Mouse (Mus musculus) skeletal muscle tissue, adult 2 months (tissue): ENCODE data around the gene H2-Eb1.
A peak's percentile ranks its signal among the peaks of the same experiment; 100 is the strongest.

ENCODE experiments used
- DNase-seq: peaks from one replicate; pipeline ENCODE4 v3.0.0-alpha.2; 2012; ENCODE audit warnings: low read depth, low spot score

H2-Eb1 gene

GRCm38 (mm10) chr17:34305380-34306030 lies at the start of gene H2-Eb1:
Gene H2-Eb1 (plus strand): TSS chr17:34305867.
- peak; percentile 85 for DNase-seq

DNA sequence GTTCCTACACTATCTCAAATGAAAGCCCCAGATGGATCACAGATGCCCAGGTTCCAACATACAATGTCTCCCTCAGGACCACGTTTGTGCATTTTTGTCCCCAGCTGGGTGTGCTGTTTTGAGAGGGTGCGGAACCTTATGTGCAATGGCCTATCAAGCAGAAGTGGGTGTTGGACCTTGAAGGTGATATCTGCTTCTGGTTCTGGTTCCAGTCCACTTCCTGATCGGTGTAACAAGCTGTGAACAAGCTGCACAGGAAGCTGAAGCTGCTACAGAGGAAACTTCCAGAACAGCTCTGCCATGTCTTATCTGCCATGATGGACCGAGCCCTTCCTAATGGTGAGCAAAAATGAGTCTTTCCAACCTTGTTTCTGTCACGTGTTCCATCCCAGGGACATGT lies 49.2 kb upstream of the H2-Eb1 start:
- no peak for DNase-seq

DNA sequence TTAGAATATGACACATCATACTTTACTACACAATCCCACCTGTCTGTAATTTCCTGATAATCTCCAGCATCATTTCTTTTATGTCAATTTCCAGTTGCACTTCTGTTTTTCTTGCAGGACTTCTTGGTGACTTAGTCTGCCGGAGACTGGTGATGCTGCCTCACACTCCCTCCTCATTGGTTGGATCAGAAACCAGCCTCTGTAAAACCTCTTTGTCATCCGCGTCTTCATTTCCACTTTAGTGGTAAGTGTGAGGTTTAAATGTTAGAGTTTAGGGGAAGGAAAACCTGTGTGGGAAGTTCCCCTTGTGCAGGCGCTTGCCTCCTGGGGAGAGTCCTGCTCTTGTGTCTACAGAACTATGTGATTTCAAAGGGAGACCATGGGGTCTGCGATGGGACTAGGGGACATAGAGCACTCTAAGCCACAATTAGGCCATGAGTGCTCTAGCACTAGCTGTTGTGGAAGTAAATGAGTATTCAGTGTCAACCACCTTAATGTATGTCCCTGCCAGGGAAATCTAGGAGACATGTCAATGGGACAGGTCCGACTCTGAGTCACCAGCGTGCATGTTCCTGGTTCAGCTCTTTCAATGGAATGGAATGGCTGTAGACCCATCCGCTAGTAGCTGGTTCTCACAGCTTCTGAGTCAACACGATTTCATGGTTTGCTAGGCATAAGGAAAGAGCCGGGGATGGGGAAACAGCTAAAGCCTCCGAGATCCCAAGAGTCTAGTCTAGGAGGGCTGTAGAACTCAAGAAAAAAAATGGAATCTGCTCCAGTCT lies 47.9 kb upstream of the H2-Eb1 start, which contains the start of gene H2-Ab1:
TSS of gene H2-Ab1 (plus strand) at position 96 of the 782 bp plus-strand sequence.
- DNase-seq: peak; percentile 74

- no peak for DNase-seq
Observed at GRCm38 (mm10) chr17:34260551-34260950, 45.1 kb upstream of the H2-Eb1 start.

DNA sequence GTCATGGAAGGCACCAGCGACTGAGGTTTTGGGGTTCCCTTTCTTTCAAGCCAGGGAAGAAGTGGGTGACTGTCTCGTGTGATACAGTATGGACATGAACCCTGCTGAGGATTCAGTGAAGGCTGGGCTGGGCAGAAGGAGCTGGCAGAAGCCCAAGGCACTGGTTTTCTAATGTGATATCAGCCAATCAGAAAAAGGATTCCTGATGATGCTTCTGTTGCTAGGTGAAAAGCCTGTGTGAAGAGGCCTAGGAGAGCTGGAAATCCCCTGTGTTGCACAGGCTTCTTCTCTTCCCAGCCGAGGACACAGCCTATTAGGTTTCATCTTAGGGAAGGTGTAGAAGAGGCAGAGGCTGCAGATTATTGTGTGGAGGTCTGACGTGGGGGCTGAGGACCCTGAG lies 44.2 kb upstream of the H2-Eb1 start:
- DNase-seq: peak; percentile 75

- peak; percentile 83 for DNase-seq
Observed at GRCm38 (mm10) chr17:34263068-34263467, 42.6 kb upstream of the H2-Eb1 start.

DNA sequence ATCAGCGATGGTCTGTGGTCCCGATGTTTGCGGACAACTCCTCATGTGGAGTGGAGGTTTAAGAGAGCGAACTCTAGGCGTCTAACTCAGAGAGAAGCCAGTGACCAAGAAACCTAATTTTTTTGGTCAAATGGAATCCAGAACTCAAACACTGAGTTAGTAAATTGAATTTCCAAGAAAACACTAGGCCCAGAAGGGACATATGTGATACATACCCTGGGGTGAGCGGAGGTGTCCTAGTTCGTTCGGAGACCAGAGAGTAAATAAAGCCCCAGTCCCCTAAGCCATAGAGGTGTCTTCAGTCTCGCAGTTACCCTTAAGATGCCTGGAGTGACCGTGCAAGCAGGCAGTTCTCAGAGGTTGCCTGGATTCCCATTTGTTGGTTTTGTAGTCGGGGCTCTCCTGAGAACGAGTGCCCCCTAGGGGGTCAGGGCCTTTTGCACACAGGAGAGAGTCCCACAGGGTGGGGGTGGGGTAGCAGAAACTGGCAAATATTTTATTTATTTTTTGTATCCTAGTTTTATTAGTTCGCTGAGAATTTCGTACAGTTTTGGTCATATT lies 41.8 kb upstream of the H2-Eb1 start:
- no peak for DNase-seq

- DNase-seq: no peak
Observed at GRCm38 (mm10) chr17:34264452-34265351, 41.0 kb upstream of the H2-Eb1 start.

DNA sequence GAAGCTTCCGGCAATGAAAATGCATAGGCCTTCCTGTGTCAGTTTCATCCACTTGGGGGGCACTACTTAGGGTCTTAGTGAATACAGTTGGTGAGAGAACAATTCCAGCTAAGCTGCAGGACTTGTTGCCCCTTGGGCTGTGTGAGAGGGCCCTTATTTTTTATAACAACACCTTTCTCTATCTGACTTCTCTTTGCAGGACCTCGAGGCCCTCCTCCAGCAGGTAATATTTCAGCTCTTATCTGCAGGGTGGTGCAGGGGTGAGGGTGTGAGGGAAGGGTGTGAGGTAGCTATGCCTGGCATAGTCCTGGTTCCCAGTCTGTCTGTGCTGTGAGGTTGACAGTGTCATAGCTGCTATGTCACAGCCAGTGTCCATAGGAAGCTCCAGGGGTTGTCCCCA lies 37.4 kb upstream of the H2-Eb1 start:
- DNase-seq: no peak

DNA sequence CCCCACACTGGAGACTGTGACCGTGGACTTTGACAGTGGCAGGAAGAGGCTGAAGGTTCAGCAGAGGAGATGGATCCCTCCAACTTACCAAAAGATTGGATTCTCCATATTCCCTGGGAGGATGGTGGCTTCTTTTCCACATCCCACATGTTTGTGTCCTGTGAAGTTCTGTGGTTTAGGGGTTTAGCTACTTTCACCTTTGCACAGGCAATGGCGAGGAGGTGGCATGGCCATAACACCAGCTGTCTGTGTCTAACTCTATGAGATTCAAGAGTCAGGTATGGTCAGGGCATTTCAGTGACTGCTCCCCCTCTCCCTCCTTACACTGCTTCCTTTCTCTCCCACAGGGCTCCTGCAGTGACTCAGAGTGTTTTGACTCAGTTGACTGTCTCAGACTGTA lies 36.9 kb upstream of the H2-Eb1 start:
- DNase-seq: no peak

DNA sequence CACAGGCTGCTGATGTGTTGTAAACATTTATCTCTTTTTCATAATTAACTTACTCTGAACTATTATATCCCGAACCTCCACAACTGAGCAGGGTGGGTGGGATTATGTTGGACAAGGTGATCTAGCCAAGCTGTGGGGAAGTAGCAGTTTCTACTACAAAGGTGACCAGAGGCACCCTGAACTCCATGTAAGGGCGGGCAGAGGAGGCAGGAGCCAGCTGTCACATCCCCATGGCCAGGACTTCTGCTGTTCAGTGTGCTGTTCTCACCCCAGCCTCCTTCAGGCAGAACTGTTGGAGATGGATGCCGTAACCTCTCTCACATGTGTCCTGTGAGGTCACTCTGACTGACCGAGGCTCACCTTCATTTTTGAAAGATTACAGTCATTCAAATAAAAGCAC lies 35.9 kb upstream of the H2-Eb1 start:
- no peak for DNase-seq

DNA sequence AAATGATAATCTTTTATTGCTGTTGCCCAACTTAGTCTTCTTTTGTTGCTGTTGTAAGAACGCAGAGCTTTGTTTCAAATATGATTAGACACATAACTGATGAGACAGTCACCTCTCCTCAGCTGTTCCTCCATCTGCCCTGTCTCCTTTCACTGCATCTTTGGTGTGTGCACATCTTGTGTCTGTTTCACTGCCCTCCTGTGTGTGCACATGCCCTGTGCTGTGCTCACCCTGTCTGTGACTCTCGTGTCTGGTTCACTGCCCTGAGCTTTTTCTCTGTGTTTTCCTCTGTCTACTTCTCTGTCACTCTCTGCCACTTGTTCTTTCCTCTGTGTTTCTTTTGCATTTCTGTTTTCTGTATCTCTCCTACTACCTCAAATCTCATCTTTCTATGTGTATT lies 35.4 kb upstream of the H2-Eb1 start:
- DNase-seq: no peak

DNA sequence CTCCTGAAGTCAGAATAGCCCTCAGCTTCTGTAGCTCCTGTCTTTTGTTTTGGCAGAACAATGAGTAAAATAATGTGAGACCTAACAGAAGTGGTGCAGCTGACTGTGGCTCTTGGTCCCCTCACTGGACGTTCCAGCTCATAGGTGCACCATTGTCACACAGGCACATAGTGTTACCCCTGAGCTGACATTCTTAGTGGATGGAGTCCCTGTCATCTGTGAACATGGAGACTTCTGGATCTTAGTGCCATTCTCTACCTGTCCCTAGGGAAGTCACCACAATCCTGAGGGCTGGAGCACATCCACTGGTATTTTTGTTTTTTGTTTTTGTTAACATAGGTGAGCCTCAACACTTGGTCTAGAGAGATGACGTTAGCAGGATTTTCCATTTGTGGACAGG lies 34.7 kb upstream of the H2-Eb1 start:
- DNase-seq: no peak

- no peak for DNase-seq
Observed at GRCm38 (mm10) chr17:34272102-34272501, 33.6 kb upstream of the H2-Eb1 start.

DNA sequence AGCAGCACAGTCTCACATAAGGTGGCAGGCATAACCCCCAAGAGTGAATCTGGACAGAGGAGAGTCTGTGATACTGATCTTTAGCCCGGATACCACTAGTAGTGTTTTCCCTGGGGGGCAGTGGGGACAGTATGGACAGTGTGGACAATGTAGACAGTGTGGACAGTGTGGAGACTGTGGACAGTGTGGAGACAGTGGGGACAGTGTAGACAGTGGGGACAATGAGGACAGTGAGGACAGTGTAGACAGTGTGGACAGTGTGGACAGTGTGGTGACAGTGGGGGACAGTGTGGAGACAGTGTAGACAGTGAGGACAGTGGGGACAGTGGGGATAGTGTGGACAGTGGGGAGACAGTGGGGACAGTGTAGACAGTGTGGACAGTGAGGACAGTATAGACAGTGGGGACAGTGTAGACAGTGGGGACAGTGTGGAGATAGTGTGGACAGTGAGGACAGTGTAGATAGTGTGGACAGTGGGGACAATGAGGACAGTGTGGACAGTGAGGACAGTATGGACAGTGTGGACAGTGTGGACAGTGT lies 25.1 kb upstream of the H2-Eb1 start:
- no peak for DNase-seq

GRCm38 (mm10) chr17:34281836-34282235 lies 23.8 kb upstream of the H2-Eb1 start:
- no peak for DNase-seq

GRCm38 (mm10) chr17:34285371-34285770 lies 20.3 kb upstream of the H2-Eb1 start:
- DNase-seq: no peak

GRCm38 (mm10) chr17:34285848-34286247 lies 19.8 kb upstream of the H2-Eb1 start:
- DNase-seq: no peak

DNA sequence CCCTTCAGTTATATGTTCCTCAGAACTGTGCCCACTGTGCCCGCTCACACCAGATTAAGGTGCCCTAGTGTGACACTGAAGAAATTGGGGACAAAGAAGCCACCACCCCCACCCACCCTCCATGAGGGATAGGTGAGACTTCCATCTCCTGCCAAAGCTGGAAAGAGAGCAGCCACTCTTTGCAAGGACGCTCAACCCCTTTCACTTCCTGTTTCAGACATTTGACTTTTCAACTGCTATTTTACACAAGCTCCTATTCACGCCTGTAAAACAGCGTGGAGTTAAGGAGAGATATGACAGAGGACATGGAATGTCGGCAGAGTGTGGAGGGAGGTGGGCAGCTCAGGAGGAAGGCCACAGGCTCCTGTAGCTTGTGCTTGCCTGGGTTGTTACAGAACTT lies 19.2 kb upstream of the H2-Eb1 start:
- DNase-seq: no peak

GRCm38 (mm10) chr17:34286999-34287398 lies 18.7 kb upstream of the H2-Eb1 start:
- no peak for DNase-seq

GRCm38 (mm10) chr17:34287648-34288047 lies 18.0 kb upstream of the H2-Eb1 start, which contains the start of gene H2-Aa:
Gene H2-Aa (minus strand): TSS chr17:34287823.
- peak; percentile 73 for DNase-seq
